Mouse (Mus musculus) heart, postnatal 25 days (tissue): ENCODE results near the gene Rad51b. TPM values are rescaled to one million over a fixed set of nuclear protein-coding genes. Genes with fewer than 3 reads are reported as not detected.

Source experiments
- DNase-seq: peaks from one replicate; pipeline ENCODE4 v3.0.0; 2022; ENCODE audit warnings: low spot score
- intact Hi-C: fragments of 180-260 bp; cut with DNase I; formaldehyde crosslinking; loops from one replicate; pipeline ENCODE4 v1.15.1; 2025
- total RNA-seq, 2 experiments: library from RNA; stranded (reverse); gene quantifications; 2 replicates each; pipeline ENCODE4 v1.2.3; 2021

Gene Rad51b
- total RNA-seq, 2 experiments from 2014 or later = 0.68 to 0.84 TPM

- DNase-seq = no peak
- intact Hi-C loops = no loop called here
Measured at GRCm38 (mm10) chr12:79691929-79692862, 395.1 kb downstream of the Rad51b start.

- no peak for DNase-seq
- intact Hi-C loops = no loop called here
Measured at GRCm38 (mm10) chr12:79695832-79696434, 398.9 kb downstream of the Rad51b start.

DNA sequence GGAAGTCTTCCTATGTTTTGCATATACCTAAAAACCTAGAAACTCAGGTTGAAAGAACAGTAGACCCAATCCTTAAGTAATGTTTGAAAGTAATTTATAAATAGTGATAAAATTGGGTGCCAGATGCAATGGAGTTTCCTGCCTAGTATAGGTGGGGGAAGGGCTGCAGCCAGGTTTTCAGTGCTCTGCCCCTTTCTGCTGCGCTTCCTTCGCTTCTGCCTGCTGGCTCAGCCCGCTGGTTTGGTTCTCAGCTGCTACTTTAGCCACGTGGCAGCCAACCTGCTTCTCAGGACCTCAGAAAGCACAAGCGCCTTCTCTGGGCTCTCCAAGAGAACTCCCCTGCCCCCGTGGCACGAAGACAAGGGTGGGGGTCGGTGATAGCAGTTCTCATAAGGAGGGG is 406.5 kb downstream of the Rad51b start:
- DNase-seq = no peak
- intact Hi-C loops = no loop called here

GRCm38 (mm10) chr12:79705501-79706266 is 408.6 kb downstream of the Rad51b start:
- DNase-seq = no peak
- intact Hi-C loops = no loop called here

- intact Hi-C loops = no loop called here
- DNase-seq = no peak
Measured at GRCm38 (mm10) chr12:79707565-79708422, 410.7 kb downstream of the Rad51b start.

DNA sequence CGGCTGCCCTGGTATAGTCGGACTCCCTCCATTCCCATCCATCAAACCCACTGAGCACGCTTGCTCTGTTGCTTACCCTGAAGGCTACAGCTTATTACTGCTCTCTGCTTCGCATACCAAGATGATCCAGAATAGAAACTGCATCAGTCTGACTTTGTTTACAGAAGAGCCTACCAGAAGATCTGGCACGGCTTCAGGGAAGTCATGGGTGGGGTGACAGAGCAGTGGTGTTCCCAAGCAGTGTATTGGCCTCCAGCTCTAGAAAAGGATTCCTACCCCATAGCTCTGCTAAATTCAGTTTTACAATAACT is 411.3 kb downstream of the Rad51b start:
- no peak for DNase-seq
- intact Hi-C loops = no loop called here

GRCm38 (mm10) chr12:79713286-79713685 is 416.2 kb downstream of the Rad51b start:
- intact Hi-C loops = no loop called here
- DNase-seq = no peak

DNA sequence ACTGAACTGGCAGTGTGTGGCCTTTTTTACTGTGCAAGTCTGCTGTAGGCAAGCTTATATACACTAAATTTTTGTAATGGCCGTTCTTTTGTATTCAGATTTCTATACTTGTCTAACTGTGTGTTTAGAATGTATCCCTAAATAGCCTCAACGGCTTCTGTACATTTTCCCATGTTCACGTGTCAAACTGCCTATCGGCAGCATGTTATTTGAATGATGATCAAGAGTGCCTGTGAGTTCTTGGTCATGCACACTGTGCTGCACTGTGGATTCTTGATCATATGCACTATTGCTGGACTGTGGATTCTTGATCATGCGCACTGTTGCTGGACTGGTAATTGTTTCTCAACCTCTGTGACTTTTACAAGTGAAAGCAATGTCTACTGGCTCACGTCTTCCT is 417.4 kb downstream of the Rad51b start:
- DNase-seq = no peak
- intact Hi-C loops = no loop called here

DNA sequence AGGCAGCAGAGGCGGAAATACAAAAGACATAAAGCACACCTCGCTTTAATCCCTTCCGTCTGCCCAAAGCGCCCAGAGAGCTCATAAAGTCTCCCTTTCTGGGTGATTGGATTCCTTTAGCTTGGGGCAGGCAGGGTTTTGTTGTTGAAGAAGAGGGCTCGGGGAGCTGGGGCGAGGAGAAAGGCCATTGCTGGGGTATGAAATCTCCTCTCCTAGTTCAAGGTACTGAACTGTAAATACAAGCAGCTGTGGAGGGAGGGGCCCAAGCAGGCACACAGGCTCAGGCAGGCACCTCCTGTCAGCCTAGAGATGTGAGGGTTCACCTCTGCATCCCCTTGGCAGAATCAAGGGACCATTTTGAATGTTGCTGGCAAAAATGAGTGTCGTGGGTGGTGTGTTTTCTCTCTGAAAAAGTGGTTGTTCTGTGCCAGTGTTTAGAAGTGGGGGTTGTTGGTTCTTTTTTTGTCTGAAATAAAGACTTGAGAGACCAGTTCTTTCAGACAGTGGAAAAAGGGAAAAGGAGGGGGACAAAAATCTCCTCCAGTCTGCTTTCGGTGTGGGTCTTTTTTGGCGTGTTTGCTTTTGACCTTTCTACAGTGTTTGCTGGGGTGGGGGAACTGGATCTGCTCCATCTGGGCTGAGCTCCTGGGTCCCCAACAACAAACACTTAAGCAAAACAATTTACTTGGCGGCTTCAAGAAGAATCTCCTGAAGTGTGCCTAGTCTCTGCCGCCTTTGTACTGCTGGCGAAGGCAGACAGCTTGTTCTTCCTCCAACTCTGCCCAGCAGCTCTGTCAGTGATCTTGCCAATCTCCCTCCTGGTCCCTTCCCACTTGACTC is 418.6 kb downstream of the Rad51b start:
- DNase-seq = no peak
- intact Hi-C loops = no loop called here

- intact Hi-C loops = no loop called here
- DNase-seq = no peak
Measured at GRCm38 (mm10) chr12:79719091-79719846, 422.2 kb downstream of the Rad51b start.

GRCm38 (mm10) chr12:79719847-79720201 is 422.7 kb downstream of the Rad51b start:
- no peak for DNase-seq
- intact Hi-C loops = no loop called here

DNA sequence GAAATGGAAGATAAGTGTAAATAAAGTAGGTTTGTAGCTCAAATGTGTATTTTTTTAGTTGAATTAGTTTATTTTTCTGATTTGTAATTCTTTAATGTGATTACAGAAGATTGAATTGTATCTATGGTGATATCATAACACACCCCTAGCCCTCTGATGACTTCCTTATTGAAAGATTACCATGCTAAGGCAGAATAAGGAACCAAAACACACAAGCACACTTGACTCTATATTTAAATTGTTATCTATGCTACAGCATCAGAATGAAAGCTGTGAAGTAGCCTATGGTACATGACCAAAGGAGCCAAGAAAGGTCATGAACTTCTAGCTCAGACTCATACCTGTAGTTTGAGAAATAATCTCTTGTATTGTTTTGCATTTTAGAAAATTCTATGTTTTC is 427.8 kb downstream of the Rad51b start:
- no peak for DNase-seq
- intact Hi-C loops = no loop called here

DNA sequence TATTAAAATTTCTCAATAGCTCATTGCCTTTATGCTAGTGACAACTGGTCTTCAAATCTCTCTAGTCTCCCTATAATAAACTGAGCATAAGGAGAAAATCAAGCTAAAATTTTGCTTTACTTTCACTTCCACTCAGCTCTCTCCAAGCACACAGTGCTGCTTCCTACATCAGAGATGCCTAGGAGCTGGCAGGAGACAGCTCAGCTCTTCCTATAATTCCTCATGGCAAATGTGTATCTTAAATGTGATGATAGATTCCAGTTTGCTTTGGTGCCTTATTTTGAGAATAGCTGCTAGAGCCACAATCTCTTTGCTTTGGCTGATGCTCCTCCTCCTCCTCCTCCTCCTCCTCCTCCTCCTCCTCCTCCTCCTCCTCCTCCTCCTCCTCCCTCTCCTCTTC is 428.6 kb downstream of the Rad51b start:
- intact Hi-C loops = no loop called here
- no peak for DNase-seq

- intact Hi-C loops = no loop called here
- peak; percentile 34 for DNase-seq
Measured at GRCm38 (mm10) chr12:79726116-79726515, 429.0 kb downstream of the Rad51b start.

DNA sequence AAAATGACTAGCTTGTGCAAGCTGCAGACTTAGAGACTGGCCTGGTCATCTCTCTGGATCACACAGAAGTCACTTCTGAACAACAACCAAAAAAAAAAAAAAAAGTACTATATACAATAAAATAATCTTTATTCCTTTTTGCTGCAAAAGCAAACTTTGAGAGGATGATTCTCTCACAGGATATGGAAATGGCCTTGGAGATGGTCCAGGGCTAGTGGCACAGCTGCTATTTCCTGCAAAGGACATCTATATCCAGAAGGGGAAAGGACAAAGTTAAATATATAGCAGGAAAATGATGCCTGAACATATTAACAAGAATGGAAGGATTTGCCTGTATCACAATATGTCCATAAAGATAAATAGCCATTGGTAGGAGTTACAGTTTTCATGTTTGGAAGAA is 429.9 kb downstream of the Rad51b start:
- no peak for DNase-seq
- intact Hi-C loops = no loop called here

DNA sequence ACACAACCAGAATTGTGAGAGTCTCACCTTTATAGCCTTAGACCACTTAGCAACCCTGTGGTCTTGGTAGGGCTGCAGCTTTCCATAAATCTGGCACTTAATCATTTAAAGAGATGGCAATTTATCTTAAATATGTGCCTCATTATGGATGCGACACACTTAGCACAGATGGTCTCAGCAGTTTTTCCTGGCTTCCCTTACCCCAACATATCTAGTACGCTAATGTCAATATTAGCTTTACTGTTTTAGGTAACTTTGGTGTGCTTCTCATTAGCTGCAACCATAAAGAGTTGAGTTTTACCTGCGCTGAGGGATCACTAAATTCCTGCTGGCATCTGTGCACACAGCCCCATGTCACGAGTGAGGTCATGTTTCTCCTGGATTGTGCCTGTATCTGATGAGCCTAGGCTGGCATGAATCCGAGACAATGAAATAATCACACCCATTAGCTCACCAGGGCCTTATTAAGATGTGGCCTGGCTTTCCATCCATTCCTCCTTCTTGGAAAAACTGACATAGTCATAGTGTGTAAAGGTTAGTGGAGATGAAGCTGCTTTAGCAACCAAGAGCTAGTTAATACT is 432.9 kb downstream of the Rad51b start:
- intact Hi-C loops = no loop called here
- no peak for DNase-seq

- intact Hi-C loops = no loop called here
Measured at GRCm38 (mm10) chr12:79731905-79732304, 434.8 kb downstream of the Rad51b start.

More at GRCm38 (mm10) chr12:79731905-79732304, 434.8 kb downstream of the Rad51b start:
- DNase-seq = no peak
